Mouse (Mus musculus) R1 (cell line): ENCODE measurements at regions not wholly inside any gene's neighbourhood (a gene's known extent, or its start where the extent isn't known, plus 50 kb on each side); places are given as distances from the start of the nearest gene placed in this dataset.

Experiments used
- DNase-seq: peaks from one replicate; pipeline ENCODE4 v3.0.0-alpha.2; 2018; ENCODE audit warnings: low read depth, low spot score

- DNase-seq: no peak
These were observed 56.9 kb upstream of the Ldoc1 start for GRCm38 (mm10) chrX:61652377-61652776.

- DNase-seq: peak; percentile 54
These were observed 56.2 kb upstream of the Ldoc1 start for GRCm38 (mm10) chrX:61653077-61653476.
